Mouse (Mus musculus) ovary, postnatal 10 days (tissue): Measurements from ENCODE around the gene Stat2.
"Not testable (repeated sequence)": the region's sequence is repeated elsewhere in the genome, so short reads cannot be mapped to it uniquely, and the experiment has no call there.

ENCODE experiments used
- DNase-seq: peaks from one replicate; pipeline ENCODE4 v3.0.0; 2022; ENCODE audit warnings: low spot score

Gene Stat2

DNA sequence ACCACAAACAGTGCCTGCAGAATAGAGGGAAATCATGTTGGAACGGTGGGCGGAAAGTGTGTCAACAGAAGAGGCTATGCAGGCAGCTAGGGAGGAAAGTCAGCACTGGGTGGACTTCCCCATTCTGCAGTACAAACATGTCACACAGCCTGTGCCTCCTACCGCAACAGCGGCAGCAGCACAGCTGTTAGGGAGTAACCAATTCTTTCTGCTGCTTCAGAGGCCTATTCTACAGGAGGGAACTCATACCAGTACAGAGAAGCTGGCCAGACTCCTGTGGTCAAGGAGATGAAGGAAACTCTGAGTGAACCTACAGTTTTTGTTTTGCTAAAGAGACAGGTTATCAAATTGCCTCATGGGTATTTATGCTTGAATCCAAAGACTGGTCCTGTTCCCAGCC is 11.4 kb upstream of the Stat2 start:
- no peak for DNase-seq

DNA sequence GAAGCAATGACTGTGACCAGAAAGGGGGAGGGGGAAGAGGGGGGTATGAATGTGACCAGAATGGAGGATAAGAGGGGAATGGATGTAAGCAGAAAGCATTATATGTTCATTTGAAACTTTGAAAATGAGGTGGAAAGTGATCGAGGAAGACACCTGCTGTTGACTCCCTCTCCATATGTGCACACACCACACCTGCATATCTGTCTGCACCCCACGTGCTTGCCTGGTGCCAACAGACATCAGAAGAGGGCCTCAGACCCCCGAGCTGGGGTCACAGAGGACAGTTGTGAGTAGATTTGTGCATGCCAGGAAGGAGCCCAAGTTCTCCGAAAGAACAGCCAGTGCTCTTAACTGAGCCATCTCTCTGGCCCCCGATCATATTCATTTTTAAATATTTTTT is 10.4 kb upstream of the Stat2 start:
- no peak for DNase-seq

DNA sequence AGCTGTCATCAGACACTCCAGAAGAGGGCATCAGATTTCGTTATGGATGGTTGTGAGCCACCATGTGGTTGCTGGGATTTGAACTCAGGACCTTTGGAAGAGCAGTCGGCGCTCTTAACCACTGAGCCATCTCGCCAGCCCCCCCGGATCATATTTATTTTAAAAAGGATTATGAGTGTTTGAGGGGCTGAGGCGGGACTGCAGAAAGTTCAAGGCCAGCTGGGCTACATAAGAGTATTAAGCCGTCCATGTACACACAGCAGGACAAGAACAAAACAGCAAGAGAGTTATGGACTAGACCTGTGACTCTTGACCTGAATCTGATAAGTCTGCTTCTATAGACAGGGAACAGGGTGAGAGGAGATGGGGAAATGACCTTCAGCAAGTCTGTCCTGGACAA is 10.0 kb upstream of the Stat2 start:
- not testable (repeated sequence) for DNase-seq

DNA sequence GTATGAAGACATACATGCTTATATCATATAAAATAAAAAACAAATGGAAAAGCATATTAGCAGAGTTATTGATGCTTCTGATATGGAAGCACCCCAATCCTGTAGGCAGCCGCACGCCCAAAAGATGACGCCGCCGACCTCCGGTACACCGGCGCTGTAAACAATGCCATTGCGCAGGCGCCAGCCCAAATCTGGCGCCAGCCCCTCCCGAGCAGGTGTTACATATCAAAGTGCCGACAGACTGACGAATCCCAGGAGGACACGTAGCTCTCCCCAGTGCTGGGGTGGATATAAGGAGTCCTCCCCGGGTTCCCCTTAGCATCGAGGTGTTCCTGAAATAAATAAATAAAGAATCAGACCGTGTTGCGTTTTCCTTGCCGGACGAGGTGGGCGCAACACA is 8.1 kb upstream of the Stat2 start:
- no peak for DNase-seq

DNA sequence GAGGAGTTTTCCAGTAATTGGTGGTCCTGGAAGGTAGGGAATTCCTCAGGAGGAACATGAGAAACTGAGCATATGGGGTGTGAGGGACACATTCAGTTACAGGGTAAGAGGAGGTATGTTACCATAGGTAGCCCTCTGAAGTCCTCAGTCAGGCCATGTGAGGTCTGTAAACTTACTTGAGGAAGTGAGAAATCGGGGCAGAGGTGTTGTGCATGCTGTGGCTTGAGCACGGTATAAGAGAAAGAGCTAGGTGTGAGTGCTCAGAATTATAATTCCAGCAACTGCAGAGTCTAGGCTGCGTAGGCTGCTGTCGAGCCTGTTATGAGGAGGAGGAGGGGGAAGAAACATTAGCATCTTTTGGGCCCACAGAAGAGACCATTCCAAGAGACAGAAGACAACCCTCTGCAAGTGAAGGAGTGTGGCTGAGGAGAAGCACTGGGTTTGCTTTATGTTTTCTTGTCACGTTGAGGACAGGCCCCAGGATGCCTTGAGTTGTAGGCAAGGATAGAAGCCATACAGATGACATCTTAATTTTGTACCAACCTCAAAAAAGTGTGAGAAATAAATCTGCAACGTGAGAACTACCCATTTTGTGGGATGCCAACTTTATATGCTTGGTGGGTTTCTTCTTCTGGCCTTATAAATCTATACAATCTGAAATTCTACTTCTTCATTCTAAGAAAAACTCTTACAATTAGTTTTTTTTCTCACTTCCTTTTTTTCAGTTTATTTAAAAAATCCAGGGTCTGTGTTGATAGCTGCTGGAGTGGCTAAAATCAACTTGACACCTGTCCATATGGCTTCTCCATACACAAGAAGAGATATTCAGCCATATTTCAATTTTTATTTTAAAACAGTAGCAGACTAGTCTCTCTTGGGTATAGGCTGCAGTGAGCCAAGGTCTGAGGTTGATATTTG is 6.7 kb upstream of the Stat2 start:
- no peak for DNase-seq

DNA sequence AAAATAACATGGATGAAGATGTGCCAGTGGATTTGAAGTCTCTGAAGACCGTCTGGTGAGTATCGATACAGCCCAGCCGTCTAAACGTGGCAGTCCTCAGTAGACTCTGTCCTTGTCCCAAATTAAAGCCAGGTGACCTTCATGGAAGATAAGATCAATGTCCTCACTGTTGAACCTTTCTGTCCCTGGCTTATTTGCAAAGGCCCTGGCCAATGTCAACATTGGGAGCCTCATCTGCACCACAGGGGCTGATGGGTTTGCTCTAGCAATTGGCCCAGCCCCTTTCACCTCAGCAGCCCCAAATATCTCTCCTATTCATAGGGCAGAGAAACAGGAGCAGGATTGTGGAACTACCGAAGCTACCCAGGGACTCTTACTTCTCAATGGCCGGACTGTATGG is 2.0 kb upstream of the Stat2 start, which contains the start of gene Apof:
TSS of gene Apof (plus strand) at position 301 of the 400 bp plus-strand sequence.
- no peak for DNase-seq

DNA sequence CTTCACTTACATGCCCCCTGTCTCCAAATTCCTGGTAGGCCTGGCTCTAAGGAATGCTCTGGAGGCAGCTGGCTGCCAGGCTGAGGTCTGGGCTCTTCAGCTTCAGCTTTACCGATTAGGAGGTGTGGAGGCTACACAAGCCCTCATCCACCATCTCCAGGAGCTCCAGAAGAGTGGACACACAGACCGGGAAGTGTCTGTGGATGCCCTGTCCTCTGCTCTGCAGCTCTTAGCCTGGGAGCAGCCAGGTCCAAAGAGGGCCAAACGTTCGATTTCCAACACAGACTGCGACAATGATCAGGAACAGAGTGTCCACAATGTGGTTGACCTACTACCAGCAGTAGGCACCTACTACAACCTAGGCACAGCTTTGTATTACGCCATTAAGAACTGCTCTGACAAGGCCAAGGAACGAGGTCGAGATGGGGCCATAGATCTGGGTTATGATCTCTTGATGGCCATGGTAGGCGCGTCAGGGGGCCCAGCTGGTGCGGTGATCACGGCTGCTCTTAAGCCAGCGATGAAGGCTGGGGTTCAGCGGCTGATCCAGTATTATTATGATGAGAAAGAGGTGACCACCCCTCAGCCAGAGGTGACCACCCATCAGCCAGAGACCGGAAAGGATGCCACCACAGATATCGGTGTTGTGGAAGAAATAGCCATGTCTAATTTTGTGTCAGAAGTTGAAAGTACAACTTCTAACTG is 1.0 kb upstream of the Stat2 start:
- DNase-seq = no peak

DNA sequence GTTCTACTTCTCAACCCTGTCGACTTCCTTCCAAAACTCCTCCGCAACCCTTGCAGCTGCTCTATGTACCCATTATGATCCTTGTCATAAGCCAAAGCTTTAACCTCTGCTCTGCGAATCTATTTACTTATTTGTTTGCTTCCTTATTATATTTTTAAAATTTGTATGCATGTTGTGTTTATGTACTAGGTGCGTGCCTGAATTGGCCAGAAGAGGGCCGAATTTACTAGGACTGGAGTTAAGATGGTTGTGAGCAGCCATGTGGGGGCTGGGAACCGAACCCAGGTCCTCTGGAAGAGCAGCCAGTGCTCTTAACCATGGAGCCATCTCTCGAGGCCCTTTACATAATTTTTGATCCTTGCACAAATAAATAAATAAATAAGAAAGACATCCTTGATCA is 507 bp downstream of the Stat2 start:
- no peak for DNase-seq

DNA sequence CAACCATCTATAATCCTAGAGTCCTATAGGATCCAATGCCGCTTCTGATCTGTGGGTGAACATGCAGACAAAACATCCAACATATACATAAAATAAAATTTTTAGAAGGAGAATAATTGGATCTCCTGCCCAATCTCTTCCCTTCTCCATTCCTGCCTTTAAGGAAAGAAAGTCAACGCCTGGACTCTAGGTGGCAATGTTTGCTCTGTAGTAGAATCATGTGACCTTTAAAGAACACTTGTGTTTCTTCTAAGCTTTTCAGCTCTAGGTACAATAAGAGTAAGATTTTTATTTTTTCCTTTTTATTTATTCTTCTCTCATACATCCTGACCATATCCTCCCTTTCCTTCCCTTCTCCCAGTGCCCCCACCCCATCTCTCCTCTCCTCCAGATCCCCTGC is 1.5 kb downstream of the Stat2 start:
- DNase-seq = no peak

DNA sequence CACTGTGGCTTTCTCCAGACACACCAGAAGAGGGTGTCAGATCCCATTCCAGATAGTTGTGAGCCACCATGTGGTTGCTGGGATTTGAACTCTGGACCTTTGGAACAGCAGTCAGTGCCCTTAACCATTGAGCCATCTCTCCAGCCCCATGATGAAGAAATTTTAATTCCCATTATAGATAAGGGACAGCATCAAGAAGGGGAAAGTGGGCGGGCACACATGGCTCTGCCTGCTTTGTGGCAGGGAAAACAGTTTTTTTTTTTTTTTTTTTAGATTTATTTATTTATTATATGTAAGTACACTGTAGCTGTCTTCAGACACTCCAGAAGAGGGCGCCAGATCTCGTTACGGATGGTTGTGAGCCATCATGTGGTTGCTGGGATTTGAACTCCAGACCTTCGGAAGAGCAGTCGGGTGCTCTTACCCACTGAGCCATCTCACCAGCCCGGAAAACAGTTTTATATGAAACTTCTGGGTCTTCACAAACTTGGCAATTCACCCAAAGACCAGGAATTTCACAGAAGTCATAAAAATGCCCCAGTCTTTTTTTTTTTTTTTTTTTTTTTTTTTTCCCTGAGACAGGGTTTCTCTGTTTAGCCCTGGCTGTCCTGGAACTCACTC is 2.6 kb downstream of the Stat2 start:
- not testable (repeated sequence) for DNase-seq

DNA sequence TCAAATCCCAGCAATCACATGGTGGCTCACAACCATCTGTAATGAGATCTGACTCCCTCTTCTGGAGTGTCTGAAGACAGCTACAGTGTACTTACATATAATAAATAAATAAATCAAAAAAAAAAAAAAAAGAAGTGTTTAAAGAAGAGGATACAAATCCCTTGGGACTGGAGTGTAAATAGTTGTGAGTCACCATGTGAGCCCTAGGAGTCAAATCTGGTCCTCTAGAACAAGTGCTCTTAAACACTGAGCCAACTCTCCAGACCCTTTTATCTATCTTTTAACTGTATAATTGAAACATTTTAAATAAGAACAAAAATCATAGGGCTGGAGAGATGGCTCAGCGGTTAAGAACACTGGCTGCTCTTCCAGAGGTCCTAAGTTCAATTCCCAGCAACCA is 5.0 kb downstream of the Stat2 start:
- DNase-seq = not testable (repeated sequence)

DNA sequence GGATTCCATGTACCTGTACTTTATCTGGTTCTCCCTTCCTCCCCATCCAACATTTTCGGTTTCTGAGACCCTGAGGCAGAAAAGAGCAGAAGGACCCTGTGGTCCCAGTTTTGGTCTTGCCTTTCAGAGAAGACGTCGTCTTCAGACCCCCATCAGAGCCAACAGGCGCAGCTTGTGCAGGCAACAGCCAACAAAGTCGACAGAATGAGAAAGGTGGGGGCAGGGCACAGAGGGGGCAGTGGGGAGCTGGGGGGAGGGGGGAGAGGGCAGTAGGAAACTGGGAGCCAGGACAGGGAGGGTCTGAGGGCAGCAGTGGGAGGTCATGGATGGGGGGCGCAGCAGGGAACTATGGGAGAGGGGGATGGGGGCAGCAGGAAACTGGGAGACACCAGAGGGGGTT is 7.8 kb downstream of the Stat2 start:
- DNase-seq = no peak

DNA sequence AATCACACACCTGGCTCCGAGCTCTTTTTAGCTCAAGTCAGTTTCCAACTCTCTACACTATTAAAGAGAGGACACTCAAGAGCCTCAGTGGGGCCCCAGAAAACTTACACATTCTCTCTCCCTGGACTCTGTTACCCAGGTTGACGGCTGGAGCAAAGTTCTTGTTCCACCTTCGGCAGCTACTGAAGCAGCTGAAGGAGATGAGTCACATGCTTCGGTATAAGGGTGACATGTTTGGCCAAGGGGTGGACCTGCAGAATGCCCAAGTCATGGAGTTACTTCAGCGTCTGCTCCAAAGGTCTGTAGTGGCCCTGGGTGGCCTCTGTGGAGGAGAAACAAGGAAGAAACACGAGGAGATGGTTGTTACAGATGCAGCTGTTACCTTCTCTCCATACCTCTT is 10.6 kb downstream of the Stat2 start:
- no peak for DNase-seq

DNA sequence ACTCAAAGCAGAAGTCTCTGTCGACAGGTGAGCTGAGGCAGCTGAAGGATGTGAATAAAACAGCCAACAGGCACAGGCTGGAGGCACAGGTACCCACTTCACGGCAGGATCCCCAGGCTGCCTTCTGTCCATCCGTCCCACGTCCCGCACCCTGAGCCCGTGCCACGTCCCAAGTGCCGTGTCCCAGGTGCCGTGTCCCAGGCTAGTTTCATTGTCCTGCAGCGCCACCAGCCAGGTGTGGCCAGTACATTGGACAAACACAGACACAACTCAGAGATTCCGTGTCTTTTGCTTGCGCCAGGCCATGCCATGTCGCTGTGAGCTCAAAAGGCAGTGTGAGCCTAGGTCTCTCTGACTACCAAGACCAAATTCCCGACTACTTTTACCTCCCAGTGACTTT is 11.3 kb downstream of the Stat2 start:
- DNase-seq = no peak

DNA sequence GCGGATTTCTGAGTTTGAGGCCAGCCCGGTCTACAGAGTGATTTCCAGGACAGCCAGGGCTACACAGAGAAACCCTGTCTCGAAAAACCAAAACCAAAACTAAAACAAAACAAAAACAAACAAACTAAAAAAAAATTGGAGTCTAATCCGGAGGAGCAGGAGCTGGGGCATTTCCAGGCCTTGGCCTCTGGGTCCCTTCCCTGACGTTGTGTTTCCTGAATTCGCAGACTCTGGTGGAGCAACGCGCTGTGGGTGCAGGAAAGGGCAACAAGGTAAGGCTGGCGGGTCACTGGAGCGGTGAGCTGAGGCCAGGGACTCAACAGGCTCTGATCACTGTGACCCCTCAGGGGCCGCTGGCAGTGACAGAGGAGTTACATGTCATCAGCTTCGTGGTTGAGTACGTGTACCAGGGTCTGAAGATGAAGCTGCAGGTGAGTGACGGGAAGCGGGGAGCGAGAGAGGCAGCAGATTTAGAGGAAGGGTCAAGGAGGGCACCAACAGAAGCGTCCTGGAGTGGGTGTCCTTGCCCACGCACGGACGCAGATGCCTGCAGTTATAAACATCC is 12.6 kb downstream of the Stat2 start:
- DNase-seq = no peak

DNA sequence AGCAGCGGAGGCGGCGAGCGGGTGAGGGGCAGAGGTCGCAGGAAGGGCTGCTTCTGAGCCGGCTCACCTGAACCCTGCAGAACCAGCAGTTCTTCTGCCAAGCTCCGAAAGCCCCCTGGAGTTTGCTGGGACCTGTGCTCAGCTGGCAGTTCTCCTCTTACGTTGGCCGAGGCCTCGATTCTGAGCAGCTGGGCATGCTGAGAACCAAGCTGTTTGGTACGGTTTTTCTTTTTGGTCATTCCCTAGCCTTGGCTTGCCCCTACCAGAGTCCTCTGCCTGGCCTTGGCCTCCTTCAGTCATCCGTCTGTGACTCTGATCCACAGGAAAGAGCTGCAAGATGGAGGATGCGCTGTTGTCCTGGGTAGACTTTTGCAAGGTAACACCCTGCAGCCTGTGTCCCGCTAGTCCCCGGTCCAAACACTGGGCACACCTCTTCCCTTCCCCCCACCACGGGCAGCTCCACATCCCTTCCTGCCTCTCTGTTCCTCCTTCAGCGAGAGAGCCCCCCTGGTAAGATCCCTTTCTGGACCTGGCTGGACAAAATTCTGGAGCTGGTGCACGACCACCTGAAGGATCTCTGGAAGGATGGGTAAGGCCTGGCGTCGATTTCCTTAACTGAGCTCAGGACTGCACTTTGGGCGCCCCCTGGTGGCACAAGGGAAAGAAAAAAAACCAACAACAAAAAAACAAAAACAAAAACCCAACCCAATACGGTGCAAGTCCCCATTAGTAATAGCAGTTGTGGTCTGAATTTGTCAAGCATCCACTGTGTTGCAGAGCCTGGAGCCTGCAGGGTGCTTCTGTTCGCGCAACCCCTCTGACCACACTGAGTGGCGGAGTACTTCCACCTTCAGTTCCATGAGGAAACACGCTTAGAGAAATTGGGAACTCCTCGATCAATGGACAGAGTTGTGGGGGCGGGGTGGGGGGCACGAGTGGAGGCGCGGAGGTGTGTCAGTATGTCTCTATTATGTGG is 13.5 kb downstream of the Stat2 start:
- peak; percentile 49 for DNase-seq

DNA sequence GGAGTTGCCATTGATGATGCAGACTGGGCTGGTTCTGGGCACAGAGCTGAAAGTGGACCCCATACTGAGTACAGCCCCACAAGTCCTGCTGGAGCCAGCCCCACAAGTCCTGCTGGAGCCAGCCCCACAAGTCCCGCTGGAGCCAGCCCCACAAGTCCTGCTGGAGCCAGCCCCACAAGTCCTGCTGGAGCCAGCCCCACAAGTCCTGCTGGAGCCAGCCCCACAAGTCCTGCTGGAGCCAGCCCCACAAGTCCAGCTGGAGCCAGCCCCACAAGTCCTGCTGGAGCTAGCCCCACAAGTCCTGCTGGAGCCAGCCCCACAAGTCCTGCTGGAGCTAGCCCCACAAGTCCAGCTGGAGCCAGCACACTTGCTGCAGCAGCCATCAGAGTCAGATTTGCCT is 20.2 kb downstream of the Stat2 start:
- DNase-seq = not testable (repeated sequence)

DNA sequence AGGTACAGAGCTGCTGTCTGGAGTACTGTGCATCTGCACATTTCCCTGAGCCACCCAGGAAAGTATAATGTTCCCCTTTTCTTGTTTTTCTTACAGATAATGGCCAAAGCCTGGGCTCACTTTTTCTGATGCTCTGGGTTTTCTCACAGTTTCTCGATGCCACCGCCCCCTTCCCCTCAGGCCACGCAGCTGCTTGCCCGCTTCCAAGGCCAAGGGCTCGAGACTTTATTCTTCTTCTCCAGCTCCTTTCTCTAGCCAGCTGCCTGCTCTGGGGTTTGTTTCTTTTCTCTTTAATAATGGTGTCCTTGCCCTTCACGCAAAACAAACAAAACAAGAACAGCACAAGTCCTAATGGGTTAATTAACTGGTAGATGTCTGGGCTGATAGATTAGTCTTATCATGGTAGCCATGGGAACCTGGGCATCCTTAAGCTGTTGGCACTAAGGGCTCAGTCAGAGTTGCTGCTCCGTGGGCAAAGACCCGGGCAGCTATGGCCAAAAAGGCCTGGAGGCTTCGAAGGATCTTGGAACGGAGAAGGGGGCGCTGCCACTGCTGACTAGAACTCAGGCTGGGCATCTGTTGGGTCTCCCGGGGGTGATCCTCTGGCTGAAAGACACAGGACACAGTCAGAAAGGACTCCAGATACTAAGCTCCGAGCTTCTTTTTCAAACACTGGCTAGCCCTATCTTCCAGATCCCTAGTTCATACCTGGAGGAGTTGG is 26.2 kb downstream of the Stat2 start:
- no peak for DNase-seq

DNA sequence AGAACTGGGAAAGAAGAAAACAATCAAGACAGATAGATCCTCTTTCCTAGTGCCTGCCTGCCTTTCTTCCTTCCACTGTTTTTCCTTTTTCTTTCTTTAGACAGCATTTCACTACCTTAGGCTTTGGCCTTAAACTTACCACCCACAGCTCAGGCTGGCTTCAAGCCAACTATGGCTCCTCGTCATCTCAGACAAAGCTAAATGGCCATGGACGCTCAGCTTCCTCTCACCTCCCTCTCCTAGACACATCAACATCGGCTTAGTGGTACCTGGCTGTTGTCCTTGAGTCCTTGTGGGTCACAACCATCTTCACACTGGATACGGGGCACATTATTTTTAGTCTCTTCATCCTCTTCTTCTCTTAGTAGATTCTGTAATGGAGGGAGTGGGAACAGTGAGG is 26.9 kb downstream of the Stat2 start:
- no peak for DNase-seq

DNA sequence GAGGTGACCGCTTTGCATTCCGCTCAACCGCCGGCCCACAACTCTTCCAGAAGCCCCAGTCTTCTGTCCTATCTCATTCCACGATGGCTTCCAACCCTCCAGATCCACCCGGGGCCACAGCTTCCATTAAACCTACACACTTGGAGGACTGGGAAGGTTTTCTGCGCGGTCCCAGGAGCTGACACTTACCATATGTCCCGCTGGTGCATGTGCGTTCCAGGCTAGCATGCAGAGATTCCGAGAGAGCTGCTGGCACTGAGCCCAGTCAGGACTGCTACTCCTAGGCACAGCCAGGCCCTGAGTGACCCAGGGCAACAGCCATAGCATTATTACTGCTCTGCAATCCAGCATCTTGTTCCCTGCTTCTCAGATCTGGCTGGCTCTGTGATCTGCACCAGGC is 27.3 kb downstream of the Stat2 start:
- no peak for DNase-seq

DNA sequence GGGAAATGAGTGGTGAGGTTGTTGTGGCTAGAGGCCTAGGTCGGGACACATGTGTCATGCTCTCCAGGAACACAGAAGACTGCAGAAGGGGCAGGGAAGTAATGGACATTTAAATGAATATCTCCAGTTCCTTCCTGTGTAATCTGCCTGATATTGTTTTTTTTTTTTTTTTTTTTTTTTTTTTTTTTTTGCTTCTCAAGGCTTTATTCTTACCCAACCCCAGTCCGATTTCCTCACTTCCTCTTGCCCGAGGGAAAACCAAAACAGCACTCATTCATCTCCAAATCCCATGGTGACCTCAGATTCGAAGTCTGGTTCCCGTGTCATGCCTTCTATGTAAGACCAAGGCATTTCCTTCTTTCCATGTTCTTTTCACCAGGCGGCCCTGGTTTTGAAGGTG is 27.9 kb downstream of the Stat2 start:
- DNase-seq = no peak
